Comparison of ENCODE assay signal across 25 mouse cellular contexts in the genomic region with DNA sequence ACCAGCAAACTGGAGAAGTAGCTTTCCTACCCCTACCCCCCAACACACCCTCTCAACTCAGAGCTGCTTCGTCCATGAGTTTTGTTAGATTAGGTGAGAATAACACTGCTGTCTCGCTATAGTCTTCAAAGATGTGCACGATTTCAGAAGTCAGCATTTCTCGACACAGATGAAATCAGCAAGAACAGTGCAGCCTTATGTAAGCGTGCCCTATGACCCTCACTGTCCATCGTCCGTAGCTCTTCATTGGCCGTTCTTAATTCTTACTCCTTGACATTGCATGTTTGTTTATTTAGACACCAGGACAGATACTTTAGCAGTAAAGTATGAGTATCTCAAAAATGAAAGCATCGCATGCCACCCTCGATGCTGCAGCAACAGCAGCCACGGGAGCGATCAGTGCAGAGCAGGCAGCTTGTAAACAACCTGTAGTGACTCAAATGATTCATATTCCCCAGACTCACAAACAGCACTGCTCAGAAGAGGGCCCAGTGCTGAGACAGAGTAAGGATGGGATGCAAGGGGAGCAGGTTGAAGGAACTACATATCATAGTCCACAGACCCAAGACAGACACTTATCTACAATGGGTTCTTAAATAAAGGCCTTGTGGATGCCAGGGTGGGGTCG.
DNase-seq lines count a peak whose midpoint lies in the region; ATAC-seq and TF ChIP-seq lines count a peak whose summit lies in the region.
"Had no signal": no experiment of that assay in that cellular context is flagged by ENCODE, and none has a peak within 500 bp of the region (broad histone marks: within the 10 kb centered on the region; RNA-seq: fewer than 3 reads in every experiment).

No protein-coding gene starts in this region.

- no peaks in the 10 kb centered on the region for H3K9me3 ChIP-seq in hindbrain, embryonic 11.5 days (ENCODE audit: control insufficient read depth, low read length)
- H3K9me3 ChIP-seq: forebrain, embryonic 10.5 days; forebrain, embryonic 13.5 days; heart, embryonic 12.5 days; heart, embryonic 15.5 days; hindbrain, embryonic 10.5 days had no signal

- no peak for TF ChIP-seq CTCF in kidney, adult 2 months (conservative IDR thresholded peaks at IDR 0.05; ENCODE audit: insufficient read depth, insufficient read length, low read depth, low read length)
- TF ChIP-seq CTCF in small intestine, adult 2 months (IDR thresholded peaks at IDR 0.05; ENCODE audit: extremely low read depth, insufficient read length, insufficient replicate concordance, low read depth, low read length), result no peak

- H3K9ac ChIP-seq in hindbrain, embryonic 11.5 days (ENCODE audit: low read depth, low read length), result no peak overlapping the region
- H3K9ac ChIP-seq: forebrain, embryonic 13.5 days; heart, embryonic 12.5 days; heart, embryonic 15.5 days; hindbrain, embryonic 14.5 days had no signal

- H3K4me3 ChIP-seq in kidney, adult 2 months (ENCODE audit: insufficient read depth, low read depth, low read length), result no peak overlapping the region
- no peak overlapping the region for H3K4me3 ChIP-seq in small intestine, adult 2 months (ENCODE audit: low read depth, low read length)
- H3K4me3 ChIP-seq in hindbrain, embryonic 11.5 days (ENCODE audit: low read depth, low read length), result no peak overlapping the region
- H3K4me3 ChIP-seq: forebrain, embryonic 10.5 days; forebrain, embryonic 13.5 days; heart, embryonic 12.5 days; heart, embryonic 15.5 days; hindbrain, embryonic 10.5 days had no signal

- WGBS in kidney, adult 2 months, result 61% methylated on average over 13 of the region's 13 CpGs
- 77% methylated on average over 13 of the region's 13 CpGs for WGBS in small intestine, adult 2 months
- WGBS in hindbrain, embryonic 11.5 days, result 86% methylated on average over 13 of the region's 13 CpGs

- no peak for TF ChIP-seq POLR2A in kidney, adult 2 months (IDR thresholded peaks at IDR 0.05; ENCODE audit: low read depth, low read length)
- no peak for TF ChIP-seq POLR2A in small intestine, adult 2 months (IDR thresholded peaks at IDR 0.05; ENCODE audit: low read depth, low read length)

- H3K4me1 ChIP-seq in kidney, adult 2 months (ENCODE audit: control insufficient read depth, insufficient read depth, low read length), result peaks cover 6% of the 10 kb centered on the region; the same call in 1 of the 2 replicates
- H3K4me1 ChIP-seq in small intestine, adult 2 months (ENCODE audit: control insufficient read depth, insufficient read depth, insufficient read length, low read length), result peaks cover 18% of the 10 kb centered on the region
- no peaks in the 10 kb centered on the region for H3K4me1 ChIP-seq in hindbrain, embryonic 11.5 days (replicated peaks; ENCODE audit: control insufficient read depth, insufficient read depth, low read length)
- H3K4me1 ChIP-seq: heart, embryonic 12.5 days; heart, embryonic 15.5 days had no signal

- H3K4me2 ChIP-seq in hindbrain, embryonic 11.5 days (replicated peaks; ENCODE audit: low read depth, low read length), result no peak overlapping the region
- H3K4me2 ChIP-seq: forebrain, embryonic 13.5 days; heart, embryonic 12.5 days; heart, embryonic 15.5 days; hindbrain, embryonic 14.5 days had no signal

- H3K27me3 ChIP-seq in kidney, adult 2 months (replicated peaks; ENCODE audit: control insufficient read depth, insufficient read depth, low read length), result no peaks in the 10 kb centered on the region
- no peaks in the 10 kb centered on the region for H3K27me3 ChIP-seq in small intestine, adult 2 months (ENCODE audit: control insufficient read depth, insufficient read depth, low read length)
- no peaks in the 10 kb centered on the region for H3K27me3 ChIP-seq in hindbrain, embryonic 11.5 days (ENCODE audit: control insufficient read depth, insufficient read depth, low read length)
- H3K27me3 ChIP-seq: forebrain, embryonic 13.5 days; heart, embryonic 12.5 days; heart, embryonic 15.5 days had no signal

- DNase-seq in heart, adult 11 months, result peak; percentile 73
- no peak for DNase-seq in heart, adult 9 months (ENCODE audit: low spot score in 2 of 2)
- peak; percentile 72 for DNase-seq in kidney, adult 2 months
- no peak for DNase-seq in kidney, postnatal 4 days
- peak; percentile 53 to 57 for DNase-seq in kidney, postnatal 36 days
- no peak for DNase-seq in kidney, adult 18-20 months
- DNase-seq in hindbrain, embryonic 11.5 days (ENCODE audit: low spot score), result no peak
- DNase-seq: adrenal gland, adult 8-10 months; adrenal gland, postnatal 25 days; cerebellum, adult 11-12 months; cerebellum, adult 8-10 months; cerebellum, postnatal 10 days; gastrocnemius, postnatal 10 days; gastrocnemius, postnatal 36 days; heart, postnatal 10 days; heart, postnatal 36 days had no signal

- H3K27ac ChIP-seq in kidney, adult 2 months (ENCODE audit: insufficient read depth, low read depth, low read length), result peak overlapping the region; percentile 14
- H3K27ac ChIP-seq in small intestine, adult 2 months (ENCODE audit: insufficient read depth, low read depth, low read length), result peak overlapping the region; percentile 36; the same call in 1 of the 2 replicates
- no peak overlapping the region for H3K27ac ChIP-seq in hindbrain, embryonic 11.5 days (ENCODE audit: low read depth, low read length)
- H3K27ac ChIP-seq: forebrain, embryonic 10.5 days; forebrain, embryonic 13.5 days; heart, embryonic 15.5 days; hindbrain, embryonic 10.5 days; hindbrain, embryonic 14.5 days had no signal

- no peaks in the 10 kb centered on the region for H3K36me3 ChIP-seq in kidney, adult 2 months (ENCODE audit: control insufficient read depth, insufficient read depth, low read length)
- H3K36me3 ChIP-seq in small intestine, adult 2 months (ENCODE audit: control insufficient read depth, insufficient read depth, low read length), result no peaks in the 10 kb centered on the region
- no peaks in the 10 kb centered on the region for H3K36me3 ChIP-seq in hindbrain, embryonic 11.5 days (ENCODE audit: control insufficient read depth, insufficient read depth, low read length)
- H3K36me3 ChIP-seq: forebrain, embryonic 10.5 days; heart, embryonic 12.5 days; heart, embryonic 15.5 days; hindbrain, embryonic 10.5 days had no signal

- no peak for ATAC-seq in hindbrain, embryonic 11.5 days (ENCODE audit: low FRiP score)
- ATAC-seq: activated CD4-positive, CD25-positive, alpha-beta regulatory T cell, adult 4 months; forebrain, embryonic 13.5 days; forebrain, embryonic 16.5 days had no signal

Comparison
In these comparisons a context has a peak if more than half of its experiments do, and no peak if none do; other contexts are left out.
1. DNase-seq: peak in heart, adult 11 months (single experiment), kidney, adult 2 months (single experiment) and kidney, postnatal 36 days (2 of 2); none in heart, adult 9 months (0 of 2), kidney, postnatal 4 days (0 of 2), kidney, adult 18-20 months (single experiment) and hindbrain, embryonic 11.5 days (single experiment).